Mouse (Mus musculus): ENCODE measurements at regions not wholly inside any gene's neighbourhood (a gene's known extent, or its start where the extent isn't known, plus 50 kb on each side); places are given as distances from the start of the nearest gene placed in this dataset.

DNA sequence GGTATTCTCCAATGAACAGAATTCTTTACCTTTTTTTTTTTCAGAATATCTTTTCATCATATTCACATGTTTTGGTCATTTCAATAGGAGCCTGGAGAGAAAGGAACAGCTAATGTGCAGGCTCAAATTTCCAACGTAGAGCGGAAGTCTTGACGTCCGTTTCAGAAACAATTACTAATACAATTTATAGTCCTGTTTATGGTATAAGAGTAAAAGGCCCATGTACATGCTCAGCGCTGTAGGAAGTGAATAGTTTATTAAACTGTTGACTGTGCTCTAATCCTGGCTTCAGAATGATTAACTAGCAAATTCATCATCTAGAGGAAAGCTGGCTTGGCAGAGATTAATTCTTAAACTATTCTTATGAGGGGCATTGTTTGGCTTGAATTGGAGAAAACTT is 142.1 kb downstream of the Pik3r1 start:
- TF ChIP-seq CTCF (IDR thresholded peaks at IDR 0.05; ENCODE audit: low read depth, low read length), result no peak
- TF ChIP-seq POLR2A (IDR thresholded peaks at IDR 0.05; ENCODE audit: borderline replicate concordance, low read depth, low read length), result no peak
- Histone ChIP-seq H3K27ac (ENCODE audit: insufficient read depth, low read depth, low read length) (no peak overlapping the region), H3K4me1 (ENCODE audit: control insufficient read depth, insufficient read depth, low read length) (peaks cover 3% of the 10 kb centered on the region), H3K4me3 (ENCODE audit: insufficient read depth, low read length) (no peak overlapping the region)

DNA sequence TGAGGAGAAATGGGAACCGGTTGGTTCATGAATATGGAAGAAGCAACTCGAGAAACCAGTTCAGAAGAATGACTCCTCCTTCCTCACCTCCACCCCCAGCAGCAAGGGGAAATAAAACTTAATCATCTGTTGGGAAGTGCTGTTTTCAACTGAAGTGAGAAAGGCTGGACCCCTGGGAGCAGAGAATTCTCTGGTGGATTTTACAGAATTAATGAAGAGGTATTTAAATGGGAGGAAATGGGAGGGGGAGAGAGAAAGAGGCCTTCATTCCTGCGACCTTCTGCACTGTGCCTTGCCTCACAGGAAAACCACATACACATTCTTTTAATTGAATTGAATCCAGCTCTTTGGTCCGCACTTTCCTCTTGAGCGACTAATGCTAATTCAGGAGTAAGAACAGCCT is 143.8 kb downstream of the Pik3r1 start:
- TF ChIP-seq CTCF (IDR thresholded peaks at IDR 0.05; ENCODE audit: low read depth, low read length), result no peak
- no peak for TF ChIP-seq POLR2A (IDR thresholded peaks at IDR 0.05; ENCODE audit: borderline replicate concordance, low read depth, low read length)
- H3K27ac ChIP-seq (ENCODE audit: insufficient read depth, low read depth, low read length), result no peak overlapping the region
- no peak overlapping the region for H3K4me3 ChIP-seq (ENCODE audit: insufficient read depth, low read length)
- H3K4me1 ChIP-seq (ENCODE audit: control insufficient read depth, insufficient read depth, low read length), result peaks cover 3% of the 10 kb centered on the region

GRCm38 (mm10) chr13:101622649-101623048 is 145.4 kb downstream of the Pik3r1 start:
- H3K4me1 ChIP-seq (ENCODE audit: control insufficient read depth, insufficient read depth, low read length), result peaks cover 3% of the 10 kb centered on the region
- TF ChIP-seq POLR2A (IDR thresholded peaks at IDR 0.05; ENCODE audit: borderline replicate concordance, low read depth, low read length) (no peak), CTCF (IDR thresholded peaks at IDR 0.05; ENCODE audit: low read depth, low read length) (no peak)
- H3K27ac ChIP-seq (ENCODE audit: insufficient read depth, low read depth, low read length), result no peak overlapping the region
- H3K4me3 ChIP-seq (ENCODE audit: insufficient read depth, low read length), result no peak overlapping the region

DNA sequence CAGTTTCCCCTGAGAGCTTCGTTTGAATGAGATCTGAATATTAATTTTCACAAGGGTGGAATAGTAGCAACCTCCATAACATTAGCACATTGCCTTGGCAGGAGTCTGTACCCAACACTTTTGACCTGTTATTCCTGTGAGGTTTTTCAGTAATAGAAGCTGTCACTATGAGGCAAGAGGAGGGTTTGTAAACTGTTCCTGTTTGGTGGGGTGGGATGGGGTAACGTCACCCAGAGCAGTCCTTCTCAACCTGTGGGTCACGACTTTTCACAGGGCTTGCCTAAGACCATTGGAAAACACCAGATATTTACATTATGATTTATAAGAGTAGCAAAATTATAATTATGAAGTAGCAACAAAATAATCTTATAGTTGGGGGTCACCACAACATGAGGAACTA is 147.4 kb downstream of the Pik3r1 start:
- H3K4me3 ChIP-seq (ENCODE audit: insufficient read depth, low read length), result no peak overlapping the region
- no peak for TF ChIP-seq CTCF (IDR thresholded peaks at IDR 0.05; ENCODE audit: low read depth, low read length)
- TF ChIP-seq POLR2A (IDR thresholded peaks at IDR 0.05; ENCODE audit: borderline replicate concordance, low read depth, low read length), result no peak

DNA sequence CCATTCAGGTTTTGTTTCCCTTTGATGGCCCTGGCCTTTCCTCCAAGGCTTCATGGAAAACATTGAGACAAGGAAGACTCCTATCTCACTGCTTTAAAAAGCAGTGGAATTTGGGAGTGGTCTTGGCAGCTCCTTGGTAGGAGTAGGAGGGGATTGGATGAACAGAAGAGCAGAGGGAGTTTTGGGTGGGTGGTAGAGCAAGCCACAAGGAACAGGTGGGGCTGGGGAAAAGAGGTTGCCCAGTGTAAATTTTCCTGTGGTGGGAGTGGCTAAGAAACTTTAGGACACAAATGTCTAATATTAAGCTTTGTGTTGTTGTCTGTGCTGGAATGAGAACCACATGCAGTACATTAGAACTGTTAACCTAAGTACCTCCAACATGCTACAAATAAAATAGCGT is 148.9 kb downstream of the Pik3r1 start:
- Histone ChIP-seq H3K4me1 (ENCODE audit: control insufficient read depth, insufficient read depth, low read length) (peaks cover 1% of the 10 kb centered on the region), H3K4me3 (ENCODE audit: insufficient read depth, low read length) (no peak overlapping the region), H3K27ac (ENCODE audit: insufficient read depth, low read depth, low read length) (no peak overlapping the region)
- TF ChIP-seq CTCF (IDR thresholded peaks at IDR 0.05; ENCODE audit: low read depth, low read length), result no peak
- no peak for TF ChIP-seq POLR2A (IDR thresholded peaks at IDR 0.05; ENCODE audit: borderline replicate concordance, low read depth, low read length)

More for the DNA sequence above, 147.4 kb downstream of the Pik3r1 start:
- Histone ChIP-seq H3K4me1 (ENCODE audit: control insufficient read depth, insufficient read depth, low read length) (peaks cover 3% of the 10 kb centered on the region), H3K27ac (ENCODE audit: insufficient read depth, low read depth, low read length) (no peak overlapping the region)

GRCm38 (mm10) chr13:101612786-101613185 is 155.2 kb downstream of the Pik3r1 start:
- no peak for TF ChIP-seq POLR2A (IDR thresholded peaks at IDR 0.05; ENCODE audit: borderline replicate concordance, low read depth, low read length)
- TF ChIP-seq CTCF (IDR thresholded peaks at IDR 0.05; ENCODE audit: low read depth, low read length), result no peak
- no peak overlapping the region for H3K27ac ChIP-seq (ENCODE audit: insufficient read depth, low read depth, low read length)
- peaks cover 4% of the 10 kb centered on the region; the same call in 1 of the 2 replicates for H3K4me1 ChIP-seq (ENCODE audit: control insufficient read depth, insufficient read depth, low read length)
- no peak overlapping the region for H3K4me3 ChIP-seq (ENCODE audit: insufficient read depth, low read length)

DNA sequence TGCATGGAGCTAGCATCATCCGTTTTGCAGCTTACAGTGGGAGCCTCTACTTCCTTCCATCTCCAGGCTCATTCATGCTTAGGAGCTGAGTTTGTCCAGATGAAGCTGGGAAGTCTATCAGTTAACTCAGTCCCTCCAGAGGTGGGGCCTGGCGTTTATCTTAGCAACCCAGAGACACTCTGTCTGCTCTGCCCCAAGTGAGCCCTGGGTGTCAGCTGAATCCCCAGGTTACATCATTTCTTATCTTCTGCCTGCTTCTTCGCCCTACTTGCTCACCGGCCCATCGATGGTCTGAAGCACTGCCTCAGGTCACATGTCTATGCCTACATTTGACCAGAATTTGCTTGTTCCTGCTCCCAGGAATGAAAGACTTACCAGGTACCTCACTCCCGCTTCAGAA is 156.3 kb downstream of the Pik3r1 start:
- TF ChIP-seq POLR2A (IDR thresholded peaks at IDR 0.05; ENCODE audit: borderline replicate concordance, low read depth, low read length) (no peak), CTCF (IDR thresholded peaks at IDR 0.05; ENCODE audit: low read depth, low read length) (no peak)
- no peak overlapping the region for H3K27ac ChIP-seq (ENCODE audit: insufficient read depth, low read depth, low read length)
- peaks cover 6% of the 10 kb centered on the region for H3K4me1 ChIP-seq (ENCODE audit: control insufficient read depth, insufficient read depth, low read length)

GRCm38 (mm10) chr13:101606184-101606730 is 161.8 kb downstream of the Pik3r1 start:
- no peak for TF ChIP-seq POLR2A (IDR thresholded peaks at IDR 0.05; ENCODE audit: borderline replicate concordance, low read depth, low read length)
- no peak for TF ChIP-seq CTCF (IDR thresholded peaks at IDR 0.05; ENCODE audit: low read depth, low read length)
- no peak overlapping the region for H3K27ac ChIP-seq (ENCODE audit: insufficient read depth, low read depth, low read length)
- peaks cover 2% of the 10 kb centered on the region; the same call in 1 of the 2 replicates for H3K4me1 ChIP-seq (ENCODE audit: control insufficient read depth, insufficient read depth, low read length)
- H3K4me3 ChIP-seq (ENCODE audit: insufficient read depth, low read length), result no peak overlapping the region

More for the DNA sequence above, 156.3 kb downstream of the Pik3r1 start:
- H3K4me3 ChIP-seq (ENCODE audit: insufficient read depth, low read length), result no peak overlapping the region

DNA sequence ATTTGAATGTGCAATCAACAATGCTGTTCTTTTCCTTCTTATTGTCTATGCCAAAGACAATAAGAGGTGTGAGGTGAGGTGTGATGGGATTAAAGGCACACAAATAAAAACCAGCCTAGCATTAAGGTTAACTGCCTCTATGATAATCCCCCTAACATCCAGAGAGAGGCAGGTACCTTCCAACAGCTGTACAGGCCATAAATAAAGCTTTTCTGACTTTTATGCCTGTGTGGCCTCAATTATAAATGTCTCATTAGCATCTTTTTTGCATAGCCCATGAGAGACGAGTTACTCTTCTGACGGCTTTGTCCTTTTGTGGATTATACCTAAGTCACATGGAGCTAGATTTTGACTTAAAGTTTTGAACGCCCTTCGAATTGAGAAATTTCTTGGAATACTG is 162.3 kb downstream of the Pik3r1 start:
- H3K4me1 ChIP-seq (ENCODE audit: control insufficient read depth, insufficient read depth, low read length), result peaks cover 2% of the 10 kb centered on the region; the same call in 1 of the 2 replicates
- H3K4me3 ChIP-seq (ENCODE audit: insufficient read depth, low read length), result no peak overlapping the region
- no peak overlapping the region for H3K27ac ChIP-seq (ENCODE audit: insufficient read depth, low read depth, low read length)
- TF ChIP-seq POLR2A (IDR thresholded peaks at IDR 0.05; ENCODE audit: borderline replicate concordance, low read depth, low read length) (no peak), CTCF (IDR thresholded peaks at IDR 0.05; ENCODE audit: low read depth, low read length) (no peak)

GRCm38 (mm10) chr13:101605051-101605450 is 163.0 kb downstream of the Pik3r1 start:
- TF ChIP-seq POLR2A (IDR thresholded peaks at IDR 0.05; ENCODE audit: borderline replicate concordance, low read depth, low read length) (no peak), CTCF (IDR thresholded peaks at IDR 0.05; ENCODE audit: low read depth, low read length) (no peak)
- no peak overlapping the region for H3K4me3 ChIP-seq (ENCODE audit: insufficient read depth, low read length)
- no peak overlapping the region for H3K27ac ChIP-seq (ENCODE audit: insufficient read depth, low read depth, low read length)
- H3K4me1 ChIP-seq (ENCODE audit: control insufficient read depth, insufficient read depth, low read length), result peaks cover 2% of the 10 kb centered on the region; the same call in 1 of the 2 replicates

Measured in bone marrow macrophage, adult 2 months (primary cell).